Mouse (Mus musculus): ENCODE measurements around the gene Pigs. TPM values are rescaled to one million over a fixed set of nuclear protein-coding genes. Genes with fewer than 3 reads are reported as not detected.

The Pigs gene
- polyA plus RNA-seq, 1 experiment from 2014 or later, result 96.5 TPM

GRCm38 (mm10) chr11:78374147-78374546, 45.9 kb downstream of the Pigs start:
- ChIA-PET POLR2A (interaction anchor here (2.6 kb wide), 1 partner anchor 9 kb away, joined by 13 read pairs; no protein-coding TSS in a partner anchor), CTCF (interaction anchor here (0.8 to 4.1 kb wide), 3 partner anchors 11 to 26 kb away, joined by 3 to 12 read pairs (median 3); no protein-coding TSS in a partner anchor)
- ATAC-seq (no peak), DNase-seq (ENCODE audit: low read depth, low spot score) (no peak)
- no peak for TF ChIP-seq CTCF (IDR thresholded peaks at IDR 0.05)
- no peaks in the 10 kb centered on the region for H3K27me3 ChIP-seq
- in situ Hi-C loops (cut with MboI; ENCODE audit: low pct_unique_long_range_greater_than_20kb), result no loop called here

GRCm38 (mm10) chr11:78377549-78378159, 49.4 kb downstream of the Pigs start:
- ChIA-PET POLR2A (interaction anchor here (0.6 to 1.5 kb wide), 2 partner anchors 13 to 194 kb away, joined by 3 to 5 read pairs; partner anchors contain the start of gene Rpl23a), CTCF (interaction anchor here (3.9 kb wide), 1 partner anchor 20 kb away, joined by 13 read pairs; no protein-coding TSS in a partner anchor)
- H3K27me3 ChIP-seq, result no peaks in the 10 kb centered on the region
- ATAC-seq (no peak), DNase-seq (ENCODE audit: low read depth, low spot score) (no peak)
- in situ Hi-C loops (cut with MboI; ENCODE audit: low pct_unique_long_range_greater_than_20kb), result no loop called here
- TF ChIP-seq CTCF (IDR thresholded peaks at IDR 0.05), result no peak

GRCm38 (mm10) chr11:78380351-78380750, 52.1 kb downstream of the Pigs start:
- CTCF ChIA-PET, result interaction anchor here (1.4 to 3.9 kb wide), 3 partner anchors 17 to 19 kb away, joined by 5 to 13 read pairs (median 9); no protein-coding TSS in a partner anchor
- ATAC-seq, result no peak

GRCm38 (mm10) chr11:78380996-78381395, 52.8 kb downstream of the Pigs start:
- CTCF ChIA-PET, result interaction anchor here (0.7 to 2.7 kb wide), 3 partner anchors 11 to 20 kb away, joined by 3 to 9 read pairs (median 5); no protein-coding TSS in a partner anchor
- ATAC-seq (no peak), DNase-seq (ENCODE audit: low read depth, low spot score) (no peak)
- no peak for TF ChIP-seq CTCF (IDR thresholded peaks at IDR 0.05)
- in situ Hi-C loops (cut with MboI; ENCODE audit: low pct_unique_long_range_greater_than_20kb), result no loop called here
- no peaks in the 10 kb centered on the region for H3K27me3 ChIP-seq
- POLR2A ChIA-PET, result interaction anchor here (0.6 to 2.2 kb wide), 3 partner anchors 9 to 11 kb away, joined by 3 to 7 read pairs (median 3); no protein-coding TSS in a partner anchor

More at GRCm38 (mm10) chr11:78380351-78380750, 52.1 kb downstream of the Pigs start:
- TF ChIP-seq CTCF (IDR thresholded peaks at IDR 0.05), result no peak
- DNase-seq (ENCODE audit: low read depth, low spot score), result no peak
- in situ Hi-C loops (cut with MboI; ENCODE audit: low pct_unique_long_range_greater_than_20kb), result no loop called here
- H3K27me3 ChIP-seq, result no peaks in the 10 kb centered on the region
- POLR2A ChIA-PET, result interaction anchor here (0.8 to 2.2 kb wide), 2 partner anchors 10 to 17 kb away, joined by 3 to 7 read pairs; no protein-coding TSS in a partner anchor

GRCm38 (mm10) chr11:78382286-78382685, 54.1 kb downstream of the Pigs start:
- DNase-seq (ENCODE audit: low read depth, low spot score), result no peak
- H3K27me3 ChIP-seq, result no peaks in the 10 kb centered on the region
- no peak for ATAC-seq
- no peak for TF ChIP-seq CTCF (IDR thresholded peaks at IDR 0.05)
- POLR2A ChIA-PET, result interaction anchor here (1.3 to 2.2 kb wide), 5 partner anchors 8 to 14 kb away, joined by 4 to 13 read pairs (median 7); no protein-coding TSS in a partner anchor
- in situ Hi-C loops (cut with MboI; ENCODE audit: low pct_unique_long_range_greater_than_20kb), result no loop called here
- CTCF ChIA-PET, result interaction anchor here (1.0 to 4.6 kb wide), 4 partner anchors 9 to 21 kb away, joined by 4 to 23 read pairs (median 7); no protein-coding TSS in a partner anchor

- TF ChIP-seq CTCF (IDR thresholded peaks at IDR 0.05), result no peak
- ChIA-PET POLR2A (interaction anchor here (0.6 to 2.2 kb wide), 7 partner anchors 9 to 19 kb away, joined by 3 to 13 read pairs (median 4); no protein-coding TSS in a partner anchor), CTCF (interaction anchor here (1.0 to 4.6 kb wide), 4 partner anchors 9 to 22 kb away, joined by 4 to 23 read pairs (median 7); no protein-coding TSS in a partner anchor)
- ATAC-seq (peak; percentile 85), DNase-seq (ENCODE audit: low read depth, low spot score) (no peak)
- in situ Hi-C loops (cut with MboI; ENCODE audit: low pct_unique_long_range_greater_than_20kb), result no loop called here
- no peaks in the 10 kb centered on the region for H3K27me3 ChIP-seq
These were observed 54.5 kb downstream of the Pigs start for GRCm38 (mm10) chr11:78382701-78383100.

- POLR2A ChIA-PET, result interaction anchor here (1.2 kb wide), 1 partner anchor 12 kb away, joined by 4 read pairs; no protein-coding TSS in a partner anchor
- ATAC-seq, result no peak
- in situ Hi-C loops (cut with MboI; ENCODE audit: low pct_unique_long_range_greater_than_20kb), result no loop called here
- no peak for DNase-seq (ENCODE audit: low read depth, low spot score)
- no peak for TF ChIP-seq CTCF (IDR thresholded peaks at IDR 0.05)
- H3K27me3 ChIP-seq, result no peaks in the 10 kb centered on the region
- CTCF ChIA-PET, result interaction anchor here (1.4 to 4.6 kb wide), 4 partner anchors 11 to 67 kb away, joined by 3 to 23 read pairs (median 6); no protein-coding TSS in a partner anchor
These were observed 57.6 kb downstream of the Pigs start for GRCm38 (mm10) chr11:78385776-78386175.

GRCm38 (mm10) chr11:78386508-78387043, 58.4 kb downstream of the Pigs start, which contains the start of gene Foxn1:
TSS of gene Foxn1 (minus strand) at chr11:78386558.
- DNase-seq (ENCODE audit: low read depth, low spot score) (no peak), ATAC-seq (no peak)
- H3K27me3 ChIP-seq, result no peaks in the 10 kb centered on the region
- ChIA-PET CTCF (interaction anchor here (1.8 to 4.6 kb wide), 2 partner anchors 10 to 13 kb away, joined by 7 to 23 read pairs; no protein-coding TSS in a partner anchor), POLR2A (no interaction called here)
- in situ Hi-C loops (cut with MboI; ENCODE audit: low pct_unique_long_range_greater_than_20kb), result no loop called here
- no peak for TF ChIP-seq CTCF (IDR thresholded peaks at IDR 0.05)

Other genes starting within 250 kb of the Pigs start
- 22.1 TPM for gene Eral1, start 248.0 kb upstream of the Pigs start, polyA plus RNA-seq (2021)
- 18.6 TPM for gene Fam222b, start 233.8 kb upstream of the Pigs start, polyA plus RNA-seq (2021)
- gene Traf4, start 162.8 kb upstream of the Pigs start, polyA plus RNA-seq (2021), result 101 TPM
- gene Nek8, start 151.7 kb upstream of the Pigs start, polyA plus RNA-seq (2021), result 19.6 TPM
- gene Tlcd1, start 151.7 kb upstream of the Pigs start, polyA plus RNA-seq (2021), result 13.6 TPM
- 1,270 TPM for gene Rpl23a, start 144.8 kb upstream of the Pigs start, polyA plus RNA-seq (2021)
- gene Rab34, start 140.0 kb upstream of the Pigs start, polyA plus RNA-seq (2021), result 138 TPM
- 0.18 TPM for gene Proca1, start 135.0 kb upstream of the Pigs start, polyA plus RNA-seq (2021)
- gene Sdf2, start 82.7 kb upstream of the Pigs start, polyA plus RNA-seq (2021), result 118 TPM
- 69.2 TPM for gene Supt6, start 82.4 kb upstream of the Pigs start, polyA plus RNA-seq (2021)
- gene 2610507B11Rik, start 66.7 kb upstream of the Pigs start, polyA plus RNA-seq (2021), result 192 TPM
- 0.30 TPM for gene BC030499, start 37.6 kb upstream of the Pigs start, polyA plus RNA-seq (2021)
- gene Spag5, start 26.9 kb upstream of the Pigs start, polyA plus RNA-seq (2021), result 45.2 TPM
- gene Aldoc, start 5.4 kb upstream of the Pigs start, polyA plus RNA-seq (2021), result 0.32 TPM
- 55.0 TPM for gene Unc119, start 15.1 kb downstream of the Pigs start, polyA plus RNA-seq (2021)
- gene Foxn1, start 58.1 kb downstream of the Pigs start, polyA plus RNA-seq (2021), result 0.37 TPM
- 1.1 TPM for gene Slc13a2, start 93.8 kb downstream of the Pigs start, polyA plus RNA-seq (2021)
- 15.6 TPM for gene Slc46a1, start 137.3 kb downstream of the Pigs start, polyA plus RNA-seq (2021)
- 1.4 TPM for gene Sarm1, start 169.3 kb downstream of the Pigs start, polyA plus RNA-seq (2021)
- gene Vtn, start 170.7 kb downstream of the Pigs start, polyA plus RNA-seq (2021), result not detected
- gene Sebox, start 175.0 kb downstream of the Pigs start, polyA plus RNA-seq (2021), result not detected
- gene Tmem199, start 183.8 kb downstream of the Pigs start, polyA plus RNA-seq (2021), result 48.0 TPM
- gene Poldip2, start 183.8 kb downstream of the Pigs start, polyA plus RNA-seq (2021), result 148 TPM
- gene Tnfaip1, start 207.9 kb downstream of the Pigs start, polyA plus RNA-seq (2021), result 68.3 TPM
- gene Ift20, start 207.9 kb downstream of the Pigs start, polyA plus RNA-seq (2021), result 77.8 TPM
- gene Tmem97, start 222.4 kb downstream of the Pigs start, polyA plus RNA-seq (2021), result 19.1 TPM

Measured in Patski (cell line).